Mouse (Mus musculus): ENCODE measurements at regions not wholly inside any gene's neighbourhood (a gene's known extent, or its start where the extent isn't known, plus 50 kb on each side); places are given as distances from the start of the nearest gene placed in this dataset.

DNA sequence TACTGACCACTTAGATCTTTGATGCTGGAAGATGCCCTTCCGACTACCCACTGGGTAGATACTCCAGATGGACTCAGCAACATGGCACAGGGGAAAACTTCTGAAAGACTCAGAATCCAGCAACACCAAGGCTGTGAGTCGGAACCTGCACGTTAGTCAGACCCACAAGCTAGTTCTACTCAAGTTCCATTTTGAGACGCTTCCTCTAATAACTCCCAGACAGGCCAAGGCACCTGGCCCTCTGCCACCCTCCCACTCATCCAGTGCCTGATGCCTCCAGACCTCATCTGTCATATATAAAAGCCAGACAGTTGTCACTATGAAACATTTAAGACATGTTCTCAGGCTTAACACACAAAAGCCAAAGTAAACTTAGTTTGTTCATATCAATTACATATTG, 121.9 kb upstream of the Gm15217 start:
- TF ChIP-seq NELFE (IDR thresholded peaks at IDR 0.05; ENCODE audit: low read depth, low read length) (no peak), MAX (IDR thresholded peaks at IDR 0.05; ENCODE audit: low read length) (no peak), ETS1 (IDR thresholded peaks at IDR 0.05; ENCODE audit: low read depth, low read length) (no peak), KAT2A (conservative IDR thresholded peaks at IDR 0.05; ENCODE audit: low read depth, low read length) (no peak), CTCF (IDR thresholded peaks at IDR 0.05 in 2 of 3, conservative IDR thresholded peaks at IDR 0.05 in 1 of 3; ENCODE audit: control insufficient read depth in 1 of 3, insufficient read depth in 1 of 3, low read depth in 2 of 3, low read length in 3 of 3, poor library complexity in 1 of 3, severe bottlenecking in 1 of 3) (no peak), POLR2AphosphoS5 (IDR thresholded peaks at IDR 0.05; ENCODE audit: borderline replicate concordance, low read depth, low read length) (no peak), MAFK (IDR thresholded peaks at IDR 0.05; ENCODE audit: borderline replicate concordance, low read depth, low read length) (no peak), TCF12 (IDR thresholded peaks at IDR 0.05; ENCODE audit: low read depth, low read length) (no peak), POLR2AphosphoS2 (IDR thresholded peaks at IDR 0.05; ENCODE audit: low read length) (no peak)

Data from MEL (cell line).